Mouse (Mus musculus) retina, postnatal 7 days (tissue): Measurements from ENCODE around the gene Mettl3.
A peak's percentile ranks its signal among the peaks of the same experiment; 100 is the strongest.
"Not testable (repeated sequence)": the region's sequence is repeated elsewhere in the genome, so short reads cannot be mapped to it uniquely, and the experiment has no call there.

Experiments used
- DNase-seq: peaks from one replicate; pipeline ENCODE4 v3.0.0-alpha.2; 2012; ENCODE audit warnings: low read depth, low spot score

Mettl3 gene

DNA sequence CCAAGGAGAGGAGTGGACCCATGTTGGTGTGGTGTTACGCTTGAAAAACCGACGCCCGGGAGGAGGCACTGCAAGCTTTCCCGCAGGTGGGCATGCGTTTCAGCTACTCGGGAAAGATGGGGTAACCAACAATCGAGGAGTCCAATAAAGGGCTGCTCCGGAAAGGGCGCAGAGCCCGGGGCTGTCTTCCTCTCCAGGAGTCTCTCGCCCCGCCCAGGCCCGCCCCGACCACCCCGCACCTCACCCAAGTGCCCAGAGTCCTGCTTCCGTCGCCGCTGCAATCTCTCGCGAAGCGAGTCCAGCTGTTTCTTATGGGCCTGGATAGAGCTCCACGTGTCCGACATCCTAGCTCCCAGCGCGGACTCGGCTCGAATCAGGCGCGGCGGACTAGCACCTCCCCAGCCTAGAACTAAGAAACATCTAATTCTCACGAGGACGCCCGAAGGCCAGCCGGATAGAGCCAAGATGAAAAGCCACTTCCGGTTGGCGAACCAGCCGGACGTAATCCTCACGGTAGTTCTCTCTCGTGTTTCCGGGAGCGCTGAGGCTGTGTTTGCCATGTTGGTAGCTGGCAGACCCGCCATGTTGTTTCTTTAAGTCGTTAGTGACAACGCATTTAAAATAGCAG is at the start of gene Mettl3:
Mettl3 (minus strand) TSS at position 485 of the 628 bp plus-strand sequence.
- DNase-seq: peak; percentile 91

- DNase-seq: no peak
Measured at GRCm38 (mm10) chr14:52339512-52339852, 34.6 kb upstream of the Mettl3 start.

DNA sequence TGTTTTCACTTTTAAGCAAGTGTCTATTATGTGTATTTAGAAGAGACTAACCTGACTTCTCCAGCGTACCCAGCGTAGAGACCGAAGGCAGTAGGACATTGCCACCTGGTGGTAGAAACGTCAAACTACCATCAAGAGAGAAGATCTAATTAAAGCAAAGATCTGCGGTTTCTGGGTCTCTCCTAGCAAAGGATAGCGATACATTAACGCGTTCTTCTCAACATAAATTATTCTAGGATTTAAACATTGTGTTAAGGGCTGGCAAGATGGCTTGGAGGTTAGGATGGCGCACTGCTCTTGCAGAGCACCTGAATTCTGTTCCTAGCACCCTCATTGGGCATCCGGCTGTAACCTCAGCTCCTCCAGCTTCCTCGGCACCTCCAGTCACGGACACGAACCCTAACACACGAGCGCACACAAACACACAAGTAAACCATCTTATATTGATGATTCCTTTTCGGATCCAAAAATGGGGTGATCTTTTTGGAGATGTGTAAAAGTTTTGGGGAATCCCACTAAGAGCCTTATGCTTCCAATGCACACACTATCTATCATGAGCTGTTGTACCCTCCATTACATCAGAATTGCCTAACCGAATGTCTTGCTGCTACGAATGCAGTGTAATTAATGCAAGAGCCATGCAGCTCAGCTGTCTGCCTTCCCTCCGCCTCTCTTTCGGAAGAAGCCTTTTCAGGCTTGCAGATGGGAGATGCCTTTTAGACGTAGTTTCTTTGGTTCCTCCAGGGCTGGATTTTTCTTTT is 34.0 kb upstream of the Mettl3 start:
- DNase-seq: peak; percentile 69

DNA sequence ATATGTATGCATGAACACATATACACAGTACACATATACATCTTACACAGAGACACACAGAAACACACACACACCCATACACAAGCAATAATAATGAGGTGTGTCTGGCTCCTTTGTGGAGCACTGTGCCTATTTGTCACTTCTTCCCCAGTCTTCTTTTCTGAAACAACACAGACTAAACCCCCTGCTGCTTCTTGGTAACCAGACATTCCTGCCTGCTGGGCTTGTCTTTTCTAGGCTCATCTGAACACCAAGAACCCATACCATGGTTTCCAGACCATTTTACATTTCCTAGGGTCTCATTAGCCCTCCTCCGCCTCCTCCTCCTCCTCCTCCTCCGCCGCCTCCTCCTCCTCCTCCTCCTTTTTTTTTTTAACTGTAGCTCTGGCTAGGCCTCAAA is 27.2 kb upstream of the Mettl3 start:
- no peak for DNase-seq

GRCm38 (mm10) chr14:52331069-52331750 is 26.3 kb upstream of the Mettl3 start:
- DNase-seq: no peak

DNA sequence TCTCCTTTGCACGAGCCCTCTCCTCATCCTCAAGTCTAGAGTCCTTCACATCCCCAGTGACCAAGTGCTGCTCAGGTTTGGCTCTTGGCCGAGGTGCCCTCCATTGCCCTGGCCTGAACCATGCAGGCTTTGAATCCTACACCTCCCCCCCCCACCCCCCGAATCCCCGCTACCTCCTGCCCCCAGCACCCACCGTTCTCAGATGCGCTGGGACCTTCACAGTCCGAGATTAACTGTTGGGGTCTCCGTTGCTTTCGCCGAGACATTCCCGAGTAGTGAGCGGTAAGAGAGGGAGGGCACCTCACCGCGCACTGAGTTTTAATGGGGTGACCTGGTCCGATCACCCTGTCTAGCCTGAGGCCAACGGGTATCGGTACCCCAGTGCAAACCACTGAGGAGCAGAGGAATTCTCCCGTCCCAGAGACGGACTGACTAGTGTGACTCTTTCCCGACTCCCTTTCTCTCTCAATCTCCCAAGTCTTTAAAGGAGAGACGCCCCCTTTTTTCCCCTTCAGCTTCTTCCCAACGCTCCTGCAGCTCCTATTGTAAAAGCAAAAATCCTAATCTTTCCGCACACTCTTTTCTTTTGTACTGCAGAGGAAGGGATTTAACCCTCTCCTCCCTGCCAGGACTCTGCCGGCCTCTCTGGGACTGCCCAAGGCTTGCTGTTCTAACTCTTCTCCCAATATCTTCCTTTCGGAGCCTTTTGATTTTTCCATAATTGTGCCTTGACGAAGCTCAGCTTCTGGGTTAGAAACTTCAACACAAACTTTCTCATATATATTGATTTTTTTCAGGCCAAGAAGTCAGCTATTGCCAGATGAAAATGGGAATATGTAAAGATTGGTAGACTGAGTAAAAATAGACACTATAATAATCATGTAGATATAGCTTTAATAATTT is 23.2 kb upstream of the Mettl3 start, which contains the start of gene Sall2:
Sall2 (minus strand) TSS at position 853 of the 903 bp plus-strand sequence.
- DNase-seq: no peak

- no peak for DNase-seq
Measured at GRCm38 (mm10) chr14:52327375-52327901, 22.5 kb upstream of the Mettl3 start.

DNA sequence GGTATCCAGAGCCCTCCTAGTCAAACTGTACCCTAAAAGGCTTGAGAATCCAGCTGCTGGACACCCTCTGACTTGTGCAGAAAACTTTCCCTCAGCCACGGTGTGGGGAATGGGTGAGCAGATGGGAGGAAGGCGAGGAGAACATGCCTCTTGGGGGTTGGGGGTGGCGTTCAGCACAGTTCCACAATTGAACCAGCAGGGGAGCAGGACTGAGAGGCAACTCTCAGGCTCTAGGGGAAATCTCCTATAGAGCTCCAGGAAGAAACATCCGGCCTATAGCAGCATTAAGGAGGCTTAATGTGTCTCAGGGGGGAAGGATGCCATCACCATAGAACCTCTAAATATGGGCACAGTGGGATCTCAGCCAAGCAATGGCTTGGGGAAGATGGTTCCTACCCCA is 21.0 kb upstream of the Mettl3 start:
- no peak for DNase-seq

DNA sequence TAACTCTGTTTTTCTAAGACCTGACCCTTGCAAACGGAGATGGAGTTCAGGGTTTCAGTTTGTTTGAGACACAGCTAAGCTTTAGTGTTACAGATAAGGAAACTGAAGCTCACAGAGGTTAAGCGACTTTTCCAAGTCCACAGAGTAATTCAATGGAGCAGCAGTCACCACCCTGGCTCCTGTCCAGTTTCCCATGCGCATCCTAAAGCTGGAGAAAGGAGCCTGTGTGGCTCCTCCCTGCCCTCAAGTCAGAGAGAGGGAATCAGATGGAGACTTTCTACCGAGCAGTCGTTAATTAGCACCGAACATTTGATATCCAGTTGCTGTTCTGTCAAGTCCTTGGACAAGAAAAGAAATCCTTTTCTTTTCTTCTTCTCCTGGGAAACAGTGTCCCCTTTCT is 14.4 kb upstream of the Mettl3 start:
- DNase-seq: no peak

- DNase-seq: peak; percentile 16
Measured at GRCm38 (mm10) chr14:52316441-52317225, 11.7 kb upstream of the Mettl3 start.

- peak; percentile 69 for DNase-seq
Measured at GRCm38 (mm10) chr14:52315792-52316440, 11.0 kb upstream of the Mettl3 start.

GRCm38 (mm10) chr14:52315283-52315780 is 10.4 kb upstream of the Mettl3 start:
- no peak for DNase-seq

- no peak for DNase-seq
Measured at GRCm38 (mm10) chr14:52314808-52315150, 9.9 kb upstream of the Mettl3 start.

DNA sequence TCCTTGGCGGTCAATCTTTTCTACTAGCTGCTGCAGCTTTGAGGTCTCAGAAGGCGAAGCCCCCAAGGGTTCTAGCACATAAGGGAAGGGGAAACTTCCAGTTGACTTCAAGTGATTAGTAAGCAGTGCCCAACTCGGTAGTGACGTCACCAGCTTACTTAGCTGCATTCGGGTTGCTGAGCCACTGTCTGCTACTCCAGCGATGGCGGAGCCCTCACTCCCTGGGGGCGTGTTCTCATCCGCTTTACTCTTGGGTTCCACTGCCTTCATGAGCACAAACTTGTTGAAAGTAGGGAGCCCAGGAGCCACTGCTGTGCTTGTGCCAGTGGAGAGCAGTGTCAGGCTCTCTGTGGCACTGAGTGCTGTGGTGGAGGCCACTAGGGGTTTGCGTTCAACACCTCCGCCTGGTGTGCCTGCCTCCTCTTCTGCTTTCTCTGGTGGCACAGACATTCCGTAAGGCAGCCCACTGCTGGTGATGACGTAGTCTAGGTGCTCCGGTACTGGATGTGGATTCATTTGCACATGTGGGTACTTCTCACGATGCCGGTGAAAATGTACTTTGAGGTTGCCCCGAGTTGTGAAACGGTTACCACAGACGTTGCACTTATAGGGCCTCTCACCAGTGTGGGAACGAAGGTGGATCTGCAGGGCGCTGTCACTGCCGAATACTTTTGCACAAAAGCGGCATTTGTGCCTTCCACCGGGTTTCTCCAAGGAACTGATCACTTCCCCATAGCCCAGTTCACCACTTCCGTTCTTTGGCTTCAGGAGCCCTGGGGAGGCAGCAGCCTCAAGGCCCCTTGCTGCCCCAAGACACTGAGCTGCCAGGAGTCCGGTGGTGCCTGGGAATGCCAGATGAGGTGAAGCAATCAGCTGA is 9.2 kb upstream of the Mettl3 start:
- no peak for DNase-seq

DNA sequence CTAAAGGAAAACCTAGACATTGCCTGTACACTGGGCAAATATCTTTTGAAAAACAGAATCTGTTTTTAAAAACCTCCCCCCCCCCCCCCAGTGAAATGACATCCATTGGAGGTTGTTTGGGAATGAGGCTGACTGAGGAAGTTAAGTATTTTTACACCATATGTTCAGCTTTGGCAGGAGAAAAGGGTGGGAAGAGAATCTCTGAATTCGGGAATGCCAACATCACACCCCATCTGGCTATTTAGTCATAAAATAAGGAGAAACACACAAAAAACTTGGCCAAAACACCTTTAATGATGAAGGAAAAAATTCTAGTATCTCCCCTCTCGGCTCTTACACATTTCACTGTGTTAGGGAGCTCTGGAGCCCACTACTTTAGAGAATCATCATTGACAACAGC is 6.0 kb upstream of the Mettl3 start:
- DNase-seq: no peak

DNA sequence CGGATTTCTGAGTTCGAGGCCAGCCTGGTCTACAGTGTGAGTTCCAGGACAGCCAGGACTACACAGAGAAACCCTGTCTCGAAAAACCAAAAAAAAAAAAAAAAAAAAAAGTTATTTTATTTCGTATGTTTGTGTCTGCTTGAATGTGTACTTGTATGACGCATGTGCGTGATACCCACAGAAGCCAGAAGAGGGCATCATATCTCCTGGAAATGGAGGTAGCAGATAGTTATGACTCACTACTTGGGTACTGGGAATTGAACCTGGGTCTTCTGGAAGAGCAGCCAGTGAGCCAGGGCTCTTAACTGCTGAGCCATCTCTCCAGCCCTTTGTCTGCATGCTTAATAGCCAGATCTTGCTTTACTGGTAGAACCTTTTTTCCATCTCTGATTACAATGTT is 5.4 kb upstream of the Mettl3 start:
- DNase-seq: not testable (repeated sequence)

DNA sequence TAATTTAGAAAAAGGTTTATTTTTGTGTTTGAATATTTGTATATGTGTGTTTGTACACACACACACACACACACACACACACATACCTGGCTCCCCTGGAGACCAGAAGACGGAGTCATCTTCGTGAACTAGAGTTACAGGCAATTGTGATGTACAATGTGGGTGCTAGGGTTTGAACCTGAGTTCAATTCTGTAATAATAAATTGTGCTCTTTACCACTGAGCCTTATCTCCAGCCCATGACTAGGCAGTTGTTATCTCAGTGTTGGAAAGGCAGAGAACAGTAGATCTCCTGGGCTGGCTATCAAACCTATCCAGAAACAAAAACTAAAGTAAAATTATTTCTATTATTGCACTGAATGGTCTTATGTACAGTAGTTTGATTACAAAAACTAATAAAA is 1.2 kb upstream of the Mettl3 start:
- no peak for DNase-seq

- not testable (repeated sequence) for DNase-seq
Measured at GRCm38 (mm10) chr14:52303517-52303916, 1.4 kb downstream of the Mettl3 start.
